Mouse (Mus musculus) CD4-positive naive resting alpha-beta T cell, adult 57 days (primary cell): ENCODE data around the gene Pim2. TPM values are rescaled to one million over a fixed set of nuclear protein-coding genes. Genes with fewer than 3 reads are reported as not detected.

Experiments used
- total RNA-seq: library from RNA; stranded (reverse); gene quantifications from one replicate; pipeline ENCODE4 v1.2.4, GENCODE M21; 2023

Pim2 gene
- total RNA-seq: 56.9 TPM

GRCm38 (mm10) chrX:7878007-7878419 lies at the start of gene Pim2:
TSS of gene Pim2 (plus strand) at chrX:7878262.

GRCm38 (mm10) chrX:7841163-7842162 lies 36.6 kb upstream of the Pim2 start, which contains the start of gene Otud5:
TSS of gene Otud5 (plus strand) at chrX:7841364.

GRCm38 (mm10) chrX:7883841-7884567 lies 5.9 kb downstream of the Pim2 start, which contains the start of gene Slc35a2:
TSS of gene Slc35a2 (plus strand) at chrX:7884028.

GRCm38 (mm10) chrX:7898880-7899874 lies 21.1 kb downstream of the Pim2 start, which contains the start of the genes Pqbp1 and Timm17b:
TSS of gene Pqbp1 (minus strand) at chrX:7899269.
TSS of gene Timm17b (plus strand) at chrX:7899357.

GRCm38 (mm10) chrX:7907735-7908134 lies 29.7 kb downstream of the Pim2 start, which contains the start of gene Gm10491:
TSS of gene Gm10491 (minus strand) at chrX:7907835.

GRCm38 (mm10) chrX:7909242-7909641 lies 31.2 kb downstream of the Pim2 start, which contains the start of gene Gm10490:
TSS of gene Gm10490 (plus strand) at chrX:7909542.

GRCm38 (mm10) chrX:7919601-7920383 lies 41.7 kb downstream of the Pim2 start, which contains the start of gene Pcsk1n:
TSS of gene Pcsk1n (plus strand) at chrX:7919822.

GRCm38 (mm10) chrX:7928270-7928790 lies 50.3 kb downstream of the Pim2 start, which contains the start of gene Eras:
TSS of gene Eras (minus strand) at chrX:7928607.

Other genes with a start within 250 kb of the Pim2 start
- 1.5 TPM for gene Syp, start 239.8 kb upstream of the Pim2 start, total RNA-seq
- gene Prickle3, start 221.0 kb upstream of the Pim2 start, total RNA-seq: 30.8 TPM
- gene Plp2, start 206.9 kb upstream of the Pim2 start, total RNA-seq: 34.6 TPM
- not detected for gene Magix, start 197.0 kb upstream of the Pim2 start, total RNA-seq
- 47.3 TPM for gene Gpkow, start 181.1 kb upstream of the Pim2 start, total RNA-seq
- 105 TPM for gene Wdr45, start 163.9 kb upstream of the Pim2 start, total RNA-seq
- not detected for gene Gm45208, start 156.0 kb upstream of the Pim2 start, total RNA-seq
- 16.9 TPM for gene Praf2, start 149.8 kb upstream of the Pim2 start, total RNA-seq
- not detected for gene Ccdc120, start 127.4 kb upstream of the Pim2 start, total RNA-seq
- gene Tfe3, start 115.7 kb upstream of the Pim2 start, total RNA-seq: 22.6 TPM
- 150 TPM for gene Gripap1, start 88.5 kb upstream of the Pim2 start, total RNA-seq
- 1.2 TPM for gene Kcnd1, start 56.0 kb upstream of the Pim2 start, total RNA-seq
- 205 TPM for gene Otud5, start 36.9 kb upstream of the Pim2 start, total RNA-seq
- gene Slc35a2, start 5.8 kb downstream of the Pim2 start, total RNA-seq: 24.8 TPM
- gene Pqbp1, start 21.0 kb downstream of the Pim2 start, total RNA-seq: 83.4 TPM
- gene Timm17b, start 21.1 kb downstream of the Pim2 start, total RNA-seq: 37.8 TPM
- not detected for gene Gm10491, start 29.6 kb downstream of the Pim2 start, total RNA-seq
- gene Gm10490, start 31.3 kb downstream of the Pim2 start, total RNA-seq: not detected
- not detected for gene Pcsk1n, start 41.6 kb downstream of the Pim2 start, total RNA-seq
- not detected for gene Eras, start 50.3 kb downstream of the Pim2 start, total RNA-seq
- 17.9 TPM for gene Hdac6, start 69.6 kb downstream of the Pim2 start, total RNA-seq
- 3.3 TPM for gene Gata1, start 99.8 kb downstream of the Pim2 start, total RNA-seq
- gene Glod5, start 140.2 kb downstream of the Pim2 start, total RNA-seq: not detected
- gene Suv39h1, start 196.5 kb downstream of the Pim2 start, total RNA-seq: 30.1 TPM
- 114 TPM for gene Was, start 212.2 kb downstream of the Pim2 start, total RNA-seq